ENCODE assay signal across 19 mouse cellular contexts in genomic region chr6:90334244-90334643, GRCm38 (mm10). TPM values are rescaled to one million over a fixed set of nuclear protein-coding genes. Genes with fewer than 3 reads are reported as not detected.
"Had no signal": no experiment of that assay in that cellular context is flagged by ENCODE, and none has a peak within 500 bp of the region (broad histone marks: within the 10 kb centered on the region; RNA-seq: fewer than 3 reads in every experiment).

No protein-coding gene starts in this region.

- ATAC-seq: intestine, embryonic 15.5 days had no signal

- H3K27me3 ChIP-seq: intestine, embryonic 15.5 days; limb, embryonic 12.5 days; midbrain, embryonic 12.5 days had no signal

- H3K4me1 ChIP-seq: intestine, embryonic 15.5 days; limb, embryonic 12.5 days; midbrain, embryonic 12.5 days had no signal

- DNase-seq: kidney, adult 8-10 months; layer of hippocampus, adult 9-11 months; layer of hippocampus, postnatal 36 days; lung, adult 18-20 months; lung, postnatal 36 days; right cerebral cortex, postnatal 14 days; thymus, postnatal 4 days had no signal

- H3K36me3 ChIP-seq: intestine, embryonic 15.5 days; limb, embryonic 12.5 days; midbrain, embryonic 12.5 days had no signal

- H3K9me3 ChIP-seq: intestine, embryonic 15.5 days; limb, embryonic 12.5 days; megakaryocyte, embryonic 14.5 days; midbrain, embryonic 12.5 days had no signal

- H3K9ac ChIP-seq: intestine, embryonic 15.5 days; limb, embryonic 12.5 days; midbrain, embryonic 12.5 days had no signal

- H3K4me2 ChIP-seq: intestine, embryonic 15.5 days; limb, embryonic 12.5 days; midbrain, embryonic 12.5 days had no signal

- H3K27ac ChIP-seq: intestine, embryonic 15.5 days; limb, embryonic 12.5 days; midbrain, embryonic 12.5 days had no signal

- H3K4me3 ChIP-seq: intestine, embryonic 15.5 days; limb, embryonic 12.5 days; megakaryocyte, embryonic 14.5 days; midbrain, embryonic 12.5 days had no signal

RNA-seq across cellular contexts. Expression of gene Uroc1, which starts 1.2 kb away (rescaled TPM):
- total RNA-seq: layer of hippocampus, adult 18-20 months; layer of hippocampus, postnatal 36 days; left cerebral cortex, adult 8-10 months; left cerebral cortex, postnatal 36 days; midbrain, postnatal 0 days had no signal
- polyA plus RNA-seq: midbrain, embryonic 12.5 days; midbrain, postnatal 0 days; neural tube, embryonic 14.5 days had no signal

RNA-seq across cellular contexts. Expression of gene Chst13, which starts 9.3 kb away (rescaled TPM):
- total RNA-seq: layer of hippocampus, adult 18-20 months; layer of hippocampus, postnatal 36 days; left cerebral cortex, postnatal 36 days; midbrain, postnatal 0 days had no signal
- polyA plus RNA-seq: limb, embryonic 12.5 days; midbrain, embryonic 12.5 days had no signal

RNA-seq across cellular contexts. Expression of gene BC048671, which starts 33.2 kb away (rescaled TPM):
- total RNA-seq: layer of hippocampus, adult 18-20 months; layer of hippocampus, postnatal 36 days; left cerebral cortex, adult 8-10 months; left cerebral cortex, postnatal 36 days; midbrain, postnatal 0 days had no signal
- polyA plus RNA-seq: intestine, embryonic 15.5 days; kidney, embryonic 16.5 days; limb, embryonic 12.5 days; lung, embryonic 16.5 days; midbrain, embryonic 12.5 days; midbrain, postnatal 0 days; neural tube, embryonic 14.5 days; stomach, embryonic 16.5 days had no signal
